Mouse (Mus musculus): ENCODE results near the gene Lrrc66.

- no peak for TF ChIP-seq CHD1 (IDR thresholded peaks at IDR 0.05; ENCODE audit: low read depth, low read length)
- TF ChIP-seq ZNF384 (IDR thresholded peaks at IDR 0.05; ENCODE audit: low read depth, low read length): no peak
- TF ChIP-seq ZC3H11A (IDR thresholded peaks at IDR 0.05; ENCODE audit: low read depth, low read length): no peak
- TF ChIP-seq MAX (IDR thresholded peaks at IDR 0.05; ENCODE audit: low read length): no peak
Measured at GRCm38 (mm10) chr5:73633141-73633540, 815 bp upstream of the Lrrc66 start.

Data from CH12.LX (cell line).